Mouse (Mus musculus) liver, adult 2 months (tissue): ENCODE results near the gene Naa40.

ENCODE experiments used
- CTCF ChIP-seq: fragments of 200-500 bp; IDR thresholded peaks from 2 replicates; pipeline ENCODE4 v1.5.1; 2011; ENCODE audit warnings: low read depth, low read length, control low read depth
- POLR2A ChIP-seq: fragments of 200-500 bp; IDR thresholded peaks from 2 replicates; pipeline ENCODE4 v1.6.1; 2011; ENCODE audit warnings: low read length, control low read depth; ENCODE audit not compliant: insufficient read depth; ENCODE audit errors: extremely low read depth

DNA sequence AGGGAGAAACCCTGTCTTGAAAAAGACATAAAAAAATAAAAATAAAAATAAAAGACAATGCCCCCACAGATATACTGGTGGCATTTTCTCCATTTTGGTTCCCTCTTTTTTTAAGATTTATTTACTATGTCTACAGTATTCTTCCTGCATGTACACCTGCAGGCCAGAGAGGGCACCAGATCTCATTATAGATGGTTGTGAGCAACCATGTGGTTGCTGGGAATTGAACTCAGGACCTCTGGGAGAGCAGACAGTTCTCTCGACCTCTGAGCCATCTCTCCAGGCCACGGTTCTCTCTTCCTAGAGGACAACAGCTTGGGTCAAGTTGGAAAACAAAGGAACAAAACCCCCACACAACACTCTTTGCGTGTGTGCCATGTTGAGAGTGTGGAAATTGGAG is 21.0 kb upstream of the Naa40 start:
- TF ChIP-seq POLR2A = no peak
- TF ChIP-seq CTCF = no peak
